Comparison of ENCODE assay signal across 22 mouse cellular contexts in genomic region chr15:96189551-96189950, GRCm38 (mm10).
DNase-seq lines count a peak whose midpoint lies in the region; ATAC-seq and TF ChIP-seq lines count a peak whose summit lies in the region.
"Had no signal": no experiment of that assay in that cellular context is flagged by ENCODE, and none has a peak within 500 bp of the region (broad histone marks: within the 10 kb centered on the region; RNA-seq: fewer than 3 reads in every experiment).

No protein-coding gene starts in this region.

- H3K36me3 ChIP-seq in thymus, adult 2 months (ENCODE audit: control insufficient read depth, insufficient read depth, low read length) = no peaks in the 10 kb centered on the region
- no peaks in the 10 kb centered on the region for H3K36me3 ChIP-seq in embryonic facial prominence, embryonic 10.5 days (replicated peaks)
- H3K36me3 ChIP-seq: embryonic facial prominence, embryonic 13.5 days; embryonic facial prominence, embryonic 15.5 days; forebrain, embryonic 10.5 days; forebrain, embryonic 12.5 days had no signal

- H3K4me3 ChIP-seq in thymus, adult 2 months (ENCODE audit: control insufficient read depth, insufficient read depth, low read length) = no peak overlapping the region
- H3K4me3 ChIP-seq in embryonic facial prominence, embryonic 10.5 days = no peak overlapping the region
- H3K4me3 ChIP-seq: embryonic facial prominence, embryonic 13.5 days; embryonic facial prominence, embryonic 15.5 days; erythroblast, embryonic 14.5 days; forebrain, embryonic 10.5 days; forebrain, embryonic 12.5 days had no signal

- H3K4me1 ChIP-seq in thymus, adult 2 months (replicated peaks; ENCODE audit: control insufficient read depth, insufficient read depth, low read length) = peaks cover 18% of the 10 kb centered on the region
- H3K4me1 ChIP-seq in embryonic facial prominence, embryonic 10.5 days = peaks cover 14% of the 10 kb centered on the region

- 42% methylated on average over 2 of the region's 2 CpGs for WGBS in thymus, adult 2 months
- 75% methylated on average over 2 of the region's 2 CpGs for WGBS in embryonic facial prominence, embryonic 10.5 days

- H3K27ac ChIP-seq in thymus, adult 2 months (ENCODE audit: control insufficient read depth, insufficient read depth, low read length) = peak overlapping the region; percentile 43; the same call in 1 of the 2 replicates
- no peak overlapping the region for H3K27ac ChIP-seq in embryonic facial prominence, embryonic 10.5 days (replicated peaks)
- H3K27ac ChIP-seq: embryonic facial prominence, embryonic 13.5 days; embryonic facial prominence, embryonic 15.5 days; forebrain, embryonic 10.5 days; forebrain, embryonic 12.5 days had no signal

- TF ChIP-seq POLR2A in thymus, adult 2 months (IDR thresholded peaks at IDR 0.05; ENCODE audit: control insufficient read depth, extremely low read depth, insufficient read depth, low read length, poor library complexity) = no peak

- TF ChIP-seq CTCF in thymus, adult 2 months (IDR thresholded peaks at IDR 0.05; ENCODE audit: borderline replicate concordance, control insufficient read depth, extremely low read depth, insufficient read depth, low read length, poor library complexity) = no peak

- no peaks in the 10 kb centered on the region for H3K27me3 ChIP-seq in thymus, adult 2 months (ENCODE audit: control insufficient read depth, insufficient read depth, low read length)
- H3K27me3 ChIP-seq in embryonic facial prominence, embryonic 10.5 days (replicated peaks; ENCODE audit: low read depth, poor library complexity, severe bottlenecking) = no peaks in the 10 kb centered on the region
- H3K27me3 ChIP-seq: embryonic facial prominence, embryonic 13.5 days; embryonic facial prominence, embryonic 15.5 days; forebrain, embryonic 12.5 days had no signal

- no peaks in the 10 kb centered on the region; the same call in 1 of the 2 replicates for H3K9me3 ChIP-seq in embryonic facial prominence, embryonic 10.5 days
- H3K9me3 ChIP-seq: embryonic facial prominence, embryonic 13.5 days; embryonic facial prominence, embryonic 15.5 days; forebrain, embryonic 10.5 days; forebrain, embryonic 12.5 days had no signal

- DNase-seq in thymus, adult 2 months = peak; percentile 44
- no peak for DNase-seq in thymus, postnatal 36 days
- peak; percentile 34 to 55 for DNase-seq in thymus, postnatal 10 days (ENCODE audit: low spot score in 2 of 2)
- DNase-seq in thymus, postnatal 25 days = peak; percentile 41
- DNase-seq in embryonic facial prominence, embryonic 10.5 days (ENCODE audit: low spot score) = no peak
- DNase-seq in gastrocnemius, postnatal 10 days = no peak
- DNase-seq: adrenal gland, adult 2 months; adrenal gland, postnatal 10 days; adrenal gland, postnatal 36 days; cerebellum, adult 11-12 months; cerebellum, adult 2 months; cerebellum, adult 9-10 months; cerebellum, postnatal 10 days; cerebellum, postnatal 25 days had no signal

- ATAC-seq in megakaryocyte progenitor cell, adult 5-6 weeks (replicated peaks; ENCODE audit: poor library complexity) = no peak
- ATAC-seq: forebrain, embryonic 14.5 days; forebrain, embryonic 16.5 days had no signal

Comparison
In these comparisons a context has a peak if more than half of its experiments do, and no peak if none do; other contexts are left out.
1. DNase-seq: peak in thymus, adult 2 months (single experiment), thymus, postnatal 10 days (2 of 2) and thymus, postnatal 25 days (single experiment); none in thymus, postnatal 36 days (0 of 2), embryonic facial prominence, embryonic 10.5 days (single experiment) and gastrocnemius, postnatal 10 days (single experiment).